Mouse (Mus musculus) spleen, adult 2 months (tissue): ENCODE data around the gene Calr4. TPM values are rescaled to one million over a fixed set of nuclear protein-coding genes. Genes with fewer than 3 reads are reported as not detected.

Experiments used
- DNase-seq, 2 experiments: peaks; one replicate each; pipeline versions ENCODE4 v3.0.0 to v3.0.0-alpha.2; 2012 to 2021; ENCODE audit warnings: low spot score in 2 of 2, low read depth in 1 of 2
- H3K27ac ChIP-seq: fragments of 200-500 bp; 2 replicates; pipeline ENCODE4 v1.5.1; 2012; ENCODE audit warnings: low read length, inconsistent platforms; ENCODE audit not compliant: insufficient read depth
- H3K27me3 ChIP-seq: fragments of 200-500 bp; 2 replicates; pipeline ENCODE4 v1.6.1; 2012; ENCODE audit warnings: mild to moderate bottlenecking, moderate library complexity, low read length, inconsistent platforms; ENCODE audit not compliant: control insufficient read depth, insufficient read depth
- H3K36me3 ChIP-seq: fragments of 200-500 bp; 2 replicates; pipeline ENCODE4 v1.6.1; 2012; ENCODE audit warnings: mild to moderate bottlenecking, low read length, inconsistent platforms; ENCODE audit not compliant: control insufficient read depth, insufficient read depth
- H3K4me1 ChIP-seq: fragments of 200-500 bp; 2 replicates; pipeline ENCODE4 v1.6.1; 2011; ENCODE audit warnings: inconsistent platforms; ENCODE audit not compliant: control insufficient read depth, insufficient read depth, insufficient read length
- H3K4me3 ChIP-seq: fragments of 200-500 bp; 2 replicates; pipeline ENCODE4 v1.5.1; 2011; ENCODE audit warnings: mild to moderate bottlenecking, inconsistent platforms; ENCODE audit not compliant: insufficient read depth, insufficient read length; ENCODE audit errors: extremely low read depth
- CTCF ChIP-seq: fragments of 200-500 bp; IDR thresholded peaks from 2 replicates; pipeline ENCODE4 v1.5.1; 2011; ENCODE audit warnings: mild to moderate bottlenecking, inconsistent platforms; ENCODE audit not compliant: insufficient read depth, insufficient read length, insufficient replicate concordance; ENCODE audit errors: extremely low read depth
- POLR2A ChIP-seq: fragments of 200-500 bp; IDR thresholded peaks from 2 replicates; pipeline ENCODE4 v1.6.1; 2011; ENCODE audit warnings: low read depth, low read length, inconsistent platforms
- WGBS: fragments of 180-500 bp; shearing (Covaris S2); methylation state at CpG from one replicate; pipeline ENCODE4 v1.1.7; 2018; 5-methylcytosine and 5-hydroxymethylcytosine counted together
- polyA plus RNA-seq: library from polyadenylated mRNA; depleted of rRNA; stranded (reverse); fragments of >200 nt; gene quantifications from 2 replicates; pipeline ENCODE4 v1.2.3, GENCODE M21; 2012

Calr4 gene
- polyA plus RNA-seq, 1 experiment, result not detected

DNA sequence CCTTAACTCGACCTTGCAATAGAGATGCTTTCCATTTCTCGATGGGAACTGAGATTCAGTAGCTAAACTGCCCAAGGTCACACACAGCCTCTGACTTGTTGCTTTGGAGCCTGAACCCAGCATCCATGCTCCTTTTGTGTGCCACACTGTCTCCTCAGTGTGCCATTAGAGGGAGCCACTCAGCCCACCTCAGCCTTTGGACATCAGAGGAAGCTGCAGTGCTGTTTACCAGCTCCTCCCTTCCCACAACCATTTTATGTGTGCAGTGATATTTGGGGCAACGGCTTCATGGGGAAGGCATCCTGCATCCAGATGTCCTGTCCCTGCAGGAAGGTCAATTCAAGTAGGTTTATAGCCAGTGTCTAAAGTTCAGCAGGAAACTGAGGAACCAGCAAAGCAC, 17.3 kb downstream of the Calr4 start:
- TF ChIP-seq CTCF, result peak; percentile 51; the same call in 1 of the 2 replicates
- TF ChIP-seq POLR2A, result no peak
- no peaks in the 10 kb centered on the region; the same call in 1 of the 2 replicates for H3K4me1 ChIP-seq
- 35% methylated on average over 3 of the region's 3 CpGs for WGBS
- H3K27me3 ChIP-seq, result no peaks in the 10 kb centered on the region
- H3K4me3 ChIP-seq, result no peak overlapping the region
- no peak overlapping the region for H3K27ac ChIP-seq
- H3K36me3 ChIP-seq, result no peaks in the 10 kb centered on the region
- DNase-seq, result peak; percentile 14 to 29

- WGBS, result 84% methylated on average over 4 of the region's 4 CpGs
- H3K4me1 ChIP-seq, result no peaks in the 10 kb centered on the region; the same call in 1 of the 2 replicates
- no peak for TF ChIP-seq CTCF
- H3K27ac ChIP-seq, result no peak overlapping the region
- no peak for DNase-seq
- no peaks in the 10 kb centered on the region for H3K36me3 ChIP-seq
- no peaks in the 10 kb centered on the region for H3K27me3 ChIP-seq
- no peak overlapping the region for H3K4me3 ChIP-seq
Measured at GRCm38 (mm10) chr4:109252199-109252598, 17.9 kb downstream of the Calr4 start.

DNA sequence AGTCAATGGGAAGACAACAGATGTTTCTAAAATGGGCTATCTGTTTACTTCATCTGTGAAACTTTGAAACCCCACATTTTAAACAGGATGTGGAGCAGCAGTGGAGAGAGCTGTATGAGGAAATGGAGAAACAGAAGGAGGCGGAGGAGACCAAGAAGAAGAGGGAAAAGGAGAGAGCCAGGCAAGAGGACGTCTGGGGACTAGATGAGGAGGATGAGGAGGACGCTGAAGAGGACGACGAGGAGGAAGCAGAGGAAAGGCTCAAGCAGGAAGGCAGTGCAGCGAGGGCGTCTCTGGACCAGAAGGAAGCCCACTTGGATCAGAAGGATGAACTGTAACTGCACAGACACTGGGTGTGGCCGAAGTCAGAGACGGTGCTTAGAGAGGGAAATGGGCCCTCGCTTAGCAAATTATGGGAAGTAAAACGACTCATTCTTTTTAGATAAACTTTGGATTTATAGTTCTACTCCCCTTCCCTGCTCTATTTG, 19.4 kb downstream of the Calr4 start:
- no peaks in the 10 kb centered on the region; the same call in 1 of the 2 replicates for H3K4me1 ChIP-seq
- WGBS, result 38% methylated on average over 11 of the region's 11 CpGs
- no peak overlapping the region for H3K27ac ChIP-seq
- no peak for DNase-seq
- H3K27me3 ChIP-seq, result no peaks in the 10 kb centered on the region
- no peak overlapping the region for H3K4me3 ChIP-seq
- TF ChIP-seq CTCF (no peak), POLR2A (no peak)
- H3K36me3 ChIP-seq, result no peaks in the 10 kb centered on the region

DNA sequence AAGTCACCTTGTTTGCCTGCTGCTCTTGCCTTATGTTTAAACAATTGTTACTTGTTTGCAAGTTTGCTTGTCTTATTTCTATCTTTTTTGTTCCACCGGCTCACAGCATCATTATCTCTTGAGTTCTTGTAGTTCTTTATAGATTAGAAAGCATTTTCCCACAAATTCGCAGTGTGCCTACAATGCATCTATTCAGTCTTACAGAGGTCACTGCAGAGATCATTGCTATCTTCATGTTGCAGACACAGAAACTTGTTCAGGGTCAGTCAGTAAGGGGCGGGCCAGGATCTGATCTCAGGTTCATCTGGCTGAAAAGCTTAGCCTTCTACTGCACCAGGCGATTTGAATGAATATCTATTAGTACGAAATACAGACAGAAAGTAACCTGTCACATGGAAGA, 20.2 kb downstream of the Calr4 start:
- Histone ChIP-seq H3K4me3 (no peak overlapping the region), H3K27ac (no peak overlapping the region), H3K27me3 (no peaks in the 10 kb centered on the region), H3K36me3 (no peaks in the 10 kb centered on the region), H3K4me1 (no peaks in the 10 kb centered on the region; the same call in 1 of the 2 replicates)
- TF ChIP-seq POLR2A (no peak), CTCF (no peak)
- 77% methylated on average over 5 of the region's 5 CpGs for WGBS
- no peak for DNase-seq

- TF ChIP-seq POLR2A (no peak), CTCF (no peak)
- Histone ChIP-seq H3K27ac (no peak overlapping the region), H3K27me3 (no peaks in the 10 kb centered on the region; the same call in 1 of the 2 replicates), H3K4me1 (no peaks in the 10 kb centered on the region; the same call in 1 of the 2 replicates), H3K36me3 (no peaks in the 10 kb centered on the region), H3K4me3 (no peak overlapping the region)
- WGBS, result 12% methylated on average over 2 of the region's 2 CpGs
- no peak for DNase-seq
Measured at GRCm38 (mm10) chr4:109255321-109255720, 21.0 kb downstream of the Calr4 start.

GRCm38 (mm10) chr4:109255727-109256417, 21.6 kb downstream of the Calr4 start:
- no peak for DNase-seq
- no peak overlapping the region for H3K4me3 ChIP-seq
- H3K4me1 ChIP-seq, result no peaks in the 10 kb centered on the region; the same call in 1 of the 2 replicates
- H3K27ac ChIP-seq, result no peak overlapping the region
- H3K27me3 ChIP-seq, result no peaks in the 10 kb centered on the region; the same call in 1 of the 2 replicates
- TF ChIP-seq CTCF (no peak), POLR2A (no peak)
- WGBS, result 74% methylated on average over 11 of the region's 11 CpGs
- no peaks in the 10 kb centered on the region for H3K36me3 ChIP-seq

- no peak overlapping the region for H3K4me3 ChIP-seq
- H3K27me3 ChIP-seq, result no peaks in the 10 kb centered on the region; the same call in 1 of the 2 replicates
- TF ChIP-seq POLR2A (no peak), CTCF (no peak)
- no peaks in the 10 kb centered on the region for H3K36me3 ChIP-seq
- 92% methylated on average over 6 of the region's 6 CpGs for WGBS
- H3K4me1 ChIP-seq, result no peaks in the 10 kb centered on the region; the same call in 1 of the 2 replicates
- H3K27ac ChIP-seq, result no peak overlapping the region
- no peak for DNase-seq
Measured at GRCm38 (mm10) chr4:109256791-109257190, 22.5 kb downstream of the Calr4 start.
